Mouse (Mus musculus) adrenal gland, adult 2 months (tissue): ENCODE data around the gene Pcif1. TPM values are rescaled to one million over a fixed set of nuclear protein-coding genes. Genes with fewer than 3 reads are reported as not detected.
"Not testable (repeated sequence)": the region's sequence is repeated elsewhere in the genome, so short reads cannot be mapped to it uniquely, and the experiment has no call there.

Source experiments
- DNase-seq: peaks from one replicate; pipeline ENCODE4 v3.0.0; 2021
- polyA plus RNA-seq: library from polyadenylated mRNA; depleted of rRNA; stranded (reverse); fragments of >200 nt; gene quantifications from 2 replicates; pipeline ENCODE4 v1.2.3, GENCODE M21; 2012
- total RNA-seq, 2 experiments: library from RNA; stranded (reverse); gene quantifications; 2 replicates each; pipeline ENCODE4 v1.2.3; 2021

Pcif1 gene
- total and polyA plus RNA-seq, 3 experiments: 45.1 to 67.2 (median 51.6) TPM

DNA sequence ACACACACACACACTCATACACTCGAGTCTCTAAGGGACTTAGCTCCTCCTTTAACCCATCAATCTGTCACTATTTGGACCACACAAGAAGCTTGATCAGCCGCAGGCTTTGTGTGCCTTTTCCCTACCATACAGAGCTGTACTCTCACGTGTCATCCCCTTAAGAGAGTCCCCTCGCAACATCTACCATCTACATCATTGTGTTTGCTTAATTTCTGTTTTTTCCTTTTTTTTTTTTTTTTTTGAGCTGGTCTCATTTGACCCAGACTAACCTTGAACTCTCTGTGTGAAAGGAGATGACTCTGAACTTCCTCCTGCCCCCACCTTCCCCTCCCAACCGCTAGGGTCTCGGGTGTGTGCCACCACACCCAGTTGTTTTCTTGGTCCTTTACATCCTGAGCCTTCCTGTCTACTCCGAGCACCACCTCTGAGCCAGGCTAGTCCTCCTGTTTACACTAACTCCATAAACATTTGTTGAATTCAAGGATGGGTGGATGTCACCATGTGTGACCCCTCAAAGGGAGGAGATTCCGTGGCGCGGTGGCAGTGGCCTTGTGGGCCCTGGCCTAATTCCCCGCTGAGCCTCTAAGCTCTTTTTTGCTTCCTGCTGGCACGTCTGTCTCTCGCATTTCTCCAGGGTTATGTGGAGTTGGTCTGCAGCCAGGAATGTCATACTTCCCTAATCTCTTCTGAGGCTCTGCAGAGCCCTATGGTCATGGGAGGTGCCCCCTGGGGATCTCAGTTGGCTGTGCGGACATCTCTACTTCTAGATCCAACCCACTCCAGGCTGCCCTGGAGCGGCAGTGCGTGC lies 12.2 kb upstream of the Pcif1 start:
- peak; percentile 83 for DNase-seq

GRCm38 (mm10) chr2:164867566-164867965 lies 11.5 kb upstream of the Pcif1 start:
- DNase-seq: no peak

DNA sequence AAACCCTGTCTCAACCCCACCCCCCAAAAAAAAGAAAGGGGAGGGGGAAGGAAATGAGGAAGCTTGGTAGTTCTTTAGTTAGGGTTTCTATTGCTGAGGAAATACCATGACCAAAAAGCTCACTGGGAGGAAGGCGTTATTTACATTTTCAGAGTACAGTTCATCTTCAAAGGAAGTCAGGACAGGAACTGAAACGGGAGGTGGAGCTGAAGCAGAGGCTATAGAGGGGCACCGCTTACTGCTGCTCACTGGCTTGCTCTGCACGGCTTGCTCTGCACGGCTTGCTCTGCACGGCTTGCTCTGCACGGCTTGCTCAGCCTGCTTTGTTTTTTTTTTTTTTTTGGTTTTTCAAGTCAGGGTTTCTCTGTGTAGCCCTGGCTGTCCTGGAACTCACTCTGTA lies 10.6 kb upstream of the Pcif1 start:
- DNase-seq: no peak

DNA sequence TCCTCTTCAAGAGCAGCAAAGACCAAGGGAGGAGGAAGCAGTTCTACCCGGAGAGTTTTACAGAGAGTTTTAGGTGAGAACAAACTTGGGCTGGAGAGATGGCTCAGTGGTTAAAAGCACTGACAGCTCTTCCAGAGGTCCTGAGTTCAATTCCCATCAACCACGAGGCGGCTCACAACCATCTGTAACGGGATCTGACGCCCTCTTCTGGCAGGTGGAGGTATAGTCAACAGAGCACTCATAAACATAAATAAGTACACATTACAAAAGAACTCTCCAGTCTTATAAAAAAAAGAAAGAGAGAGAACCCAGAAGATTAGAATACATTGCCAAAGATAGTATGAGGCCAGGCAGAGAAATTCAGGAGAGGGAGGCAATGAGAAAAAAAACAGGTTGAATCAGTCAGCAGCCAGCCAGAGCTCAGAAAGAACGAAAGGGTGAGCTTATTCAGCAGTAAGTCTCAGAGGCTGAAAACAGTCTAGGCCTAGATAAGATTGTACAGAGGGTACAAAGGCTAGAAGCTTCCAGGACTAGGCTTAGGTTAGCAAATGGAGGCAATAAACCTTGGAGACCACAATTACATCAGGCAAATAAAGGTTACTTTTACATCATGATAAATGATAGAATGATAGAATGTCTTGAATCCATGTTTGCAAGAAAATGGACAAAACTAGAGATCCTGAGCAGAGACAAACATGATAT lies 7.4 kb upstream of the Pcif1 start:
- DNase-seq: no peak

DNA sequence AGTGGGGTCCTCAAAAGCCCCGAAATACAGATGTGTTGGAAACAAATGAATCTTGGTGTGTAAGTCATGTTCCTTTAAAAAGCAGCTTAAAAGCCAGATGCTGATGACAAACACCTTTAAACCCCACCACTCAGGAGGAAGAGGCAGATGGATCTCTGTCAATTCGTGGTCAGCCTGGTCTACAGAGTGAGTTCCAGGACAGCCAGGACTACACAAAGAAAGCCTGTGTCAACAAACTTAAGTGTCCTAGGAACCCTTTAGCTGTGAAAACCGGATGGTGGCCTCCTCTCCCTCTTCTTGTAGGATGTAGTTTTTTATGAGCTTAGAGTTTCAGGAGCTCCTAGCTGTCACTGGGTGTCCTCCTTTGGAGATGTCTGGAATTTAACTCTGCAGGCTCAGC lies 5.5 kb upstream of the Pcif1 start:
- DNase-seq: no peak

GRCm38 (mm10) chr2:164874239-164874769 lies 4.8 kb upstream of the Pcif1 start:
- DNase-seq: peak; percentile 35

DNA sequence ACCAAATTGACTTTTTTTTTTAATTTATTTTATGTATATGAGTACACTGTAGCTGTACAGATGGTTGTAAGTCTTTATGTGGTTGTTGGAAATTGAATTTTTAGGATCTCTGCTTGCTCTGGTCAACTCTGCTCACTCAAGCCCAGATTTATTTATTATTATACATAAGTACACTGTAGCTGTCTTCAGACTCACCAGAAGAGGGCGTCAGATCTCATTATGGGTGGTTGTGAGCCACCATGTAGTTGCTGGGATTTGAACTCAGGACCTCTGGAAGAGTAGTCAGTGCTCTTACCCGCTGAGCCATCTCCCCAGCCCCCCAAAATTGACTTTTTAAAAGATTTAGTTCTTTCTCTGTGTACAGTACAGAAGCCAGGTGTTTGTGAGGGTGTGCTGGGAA lies 3.5 kb upstream of the Pcif1 start:
- not testable (repeated sequence) for DNase-seq

DNA sequence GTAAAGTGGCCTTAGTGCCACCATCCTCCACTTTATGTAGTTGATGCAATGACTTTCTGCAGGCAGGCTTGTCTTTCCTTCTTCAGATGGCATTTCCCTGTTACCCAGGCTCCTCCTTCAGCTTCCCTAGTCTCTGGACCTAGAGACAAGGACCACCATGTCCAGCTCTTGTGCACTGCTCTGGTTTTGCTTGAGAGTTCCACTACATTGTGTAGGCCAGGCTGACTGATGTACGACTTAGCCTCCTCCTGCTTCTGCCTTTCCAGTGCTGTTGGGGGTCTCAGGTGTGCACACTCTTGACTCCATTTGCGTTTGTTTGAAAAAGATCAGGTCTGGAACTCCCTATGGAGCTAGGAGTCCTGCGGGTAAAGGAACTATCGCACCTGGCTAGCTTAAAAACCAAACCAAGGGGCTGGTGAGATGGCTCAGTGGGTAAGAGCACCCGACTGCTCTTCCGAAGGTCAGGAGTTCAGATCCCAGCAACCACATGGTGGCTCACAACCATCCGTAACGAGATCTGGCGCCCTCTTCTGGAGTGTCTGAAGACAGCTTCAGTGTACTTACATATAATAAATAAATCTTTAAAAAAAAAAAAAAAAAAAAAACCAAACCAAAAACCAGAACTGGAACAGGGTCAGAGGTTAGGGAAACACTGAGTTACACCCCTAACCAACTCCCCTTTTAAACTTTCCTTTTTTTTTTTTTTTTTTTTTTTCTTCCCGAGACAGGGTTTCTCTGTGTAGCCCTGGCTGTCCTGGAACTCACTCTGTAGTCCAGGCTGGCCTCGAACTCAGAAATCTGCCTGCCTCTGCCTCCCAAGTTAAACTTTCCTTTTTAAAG lies 1.5 kb upstream of the Pcif1 start:
- DNase-seq: not testable (repeated sequence)

- peak; percentile 70 for DNase-seq
Measured at GRCm38 (mm10) chr2:164878509-164879227, 436 bp upstream of the Pcif1 start.

GRCm38 (mm10) chr2:164879568-164880277 lies 619 bp downstream of the Pcif1 start:
- peak; percentile 97 for DNase-seq

GRCm38 (mm10) chr2:164882619-164883018 lies 3.5 kb downstream of the Pcif1 start:
- no peak for DNase-seq

DNA sequence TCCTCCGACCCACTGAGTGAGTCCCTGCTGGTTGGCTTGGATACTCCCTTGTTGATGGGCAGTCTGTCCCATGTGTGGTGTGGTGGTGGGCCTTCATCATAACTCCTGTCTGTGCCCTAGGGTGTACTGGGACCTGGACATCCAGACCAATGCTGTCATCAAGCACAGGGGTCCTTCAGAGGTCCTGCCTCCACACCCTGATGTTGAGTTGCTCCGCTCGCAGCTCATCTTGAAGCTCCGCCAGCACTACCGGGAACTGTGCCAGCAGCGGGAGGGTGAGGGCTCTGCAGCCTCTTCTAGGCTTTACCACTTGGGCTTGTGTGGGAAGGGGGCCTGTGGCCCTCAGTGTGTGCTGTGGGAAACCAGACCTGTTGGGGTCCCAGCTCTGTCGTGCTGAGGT lies 6.7 kb downstream of the Pcif1 start:
- DNase-seq: peak; percentile 84

DNA sequence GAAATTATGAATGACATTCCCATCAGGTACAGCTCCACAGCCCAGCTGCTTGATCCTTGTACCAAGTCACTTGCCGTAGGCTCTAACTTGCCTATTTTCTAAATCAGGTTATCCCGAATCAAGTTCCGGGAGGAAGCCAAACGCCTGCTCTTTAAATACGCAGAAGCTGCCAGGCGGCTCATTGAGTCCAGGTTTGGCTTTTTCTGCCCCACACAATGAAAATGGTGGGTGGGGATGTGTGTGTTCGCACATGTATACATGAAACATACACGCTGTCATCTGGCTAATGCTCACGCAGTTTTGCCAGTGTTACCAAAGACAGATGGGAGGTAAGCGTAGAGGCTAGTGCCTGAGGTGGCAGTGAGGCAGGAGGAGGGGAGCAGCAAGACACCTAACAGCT lies 7.5 kb downstream of the Pcif1 start:
- DNase-seq: no peak

GRCm38 (mm10) chr2:164888996-164889395 lies 9.9 kb downstream of the Pcif1 start:
- DNase-seq: no peak

DNA sequence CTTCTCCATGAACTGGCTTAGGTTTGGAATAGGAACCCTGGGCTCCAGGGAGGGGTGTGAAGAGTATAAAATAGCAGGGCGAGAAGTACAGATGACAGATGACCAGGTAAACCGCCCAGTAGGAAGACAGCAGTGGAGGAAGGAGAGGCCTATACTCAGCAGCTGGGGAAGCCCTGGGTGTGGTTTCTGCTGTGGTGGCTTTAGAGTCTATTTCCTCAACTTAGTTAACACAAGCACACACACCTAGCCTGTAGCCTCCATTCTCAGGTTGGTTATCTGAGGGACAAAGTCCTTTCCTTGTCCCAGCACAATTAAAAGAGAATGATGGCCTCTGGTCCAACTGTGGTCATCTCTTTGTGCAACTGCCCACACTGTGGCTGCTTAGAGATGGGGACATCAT lies 10.9 kb downstream of the Pcif1 start:
- no peak for DNase-seq

- DNase-seq: no peak
Measured at GRCm38 (mm10) chr2:164890411-164891049, 11.4 kb downstream of the Pcif1 start.

GRCm38 (mm10) chr2:164891056-164891834 lies 12.1 kb downstream of the Pcif1 start:
- no peak for DNase-seq

GRCm38 (mm10) chr2:164891908-164892695 lies 13.0 kb downstream of the Pcif1 start:
- no peak for DNase-seq
